Mouse (Mus musculus) stomach, adult 2 months (tissue): ENCODE results near the gene Tprg. TPM values are rescaled to one million over a fixed set of nuclear protein-coding genes. Genes with fewer than 3 reads are reported as not detected.

Experiments used
- polyA plus RNA-seq: library from polyadenylated mRNA; depleted of rRNA; stranded (reverse); fragments of >200 nt; gene quantifications from 2 replicates; pipeline ENCODE4 v1.2.3, GENCODE M21; 2012; rRNA removed

Gene Tprg
- 2.9 TPM in 2 replicates for polyA plus RNA-seq

DNA sequence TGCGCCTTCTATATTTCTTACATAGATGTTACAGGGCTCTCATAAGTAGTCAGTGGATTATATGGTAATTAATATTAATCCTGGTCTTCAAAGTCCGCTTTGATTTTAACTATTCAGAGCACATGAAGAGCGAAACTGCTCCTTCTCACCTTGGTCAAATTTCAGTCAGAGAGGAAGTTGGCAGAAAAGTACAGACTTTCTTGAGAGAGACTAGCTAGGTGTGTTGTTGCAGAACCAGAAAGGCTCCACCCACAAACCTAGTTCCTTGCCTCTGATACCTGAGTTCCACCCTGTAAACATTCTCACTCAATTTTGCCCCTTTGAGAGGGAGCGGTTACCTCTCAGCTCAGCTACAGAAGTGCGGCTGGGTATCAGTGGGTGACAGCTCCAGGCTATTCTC lies at the start of gene Tprg:
Gene Tprg (plus strand): TSS at position 301 of the 400 bp plus-strand sequence.

